Mouse (Mus musculus): ENCODE measurements around the gene Ctnnbip1. TPM values are rescaled to one million over a fixed set of nuclear protein-coding genes. Genes with fewer than 3 reads are reported as not detected.

Gene Ctnnbip1
- polyA plus RNA-seq, 1 experiment: 4.7 TPM

DNA sequence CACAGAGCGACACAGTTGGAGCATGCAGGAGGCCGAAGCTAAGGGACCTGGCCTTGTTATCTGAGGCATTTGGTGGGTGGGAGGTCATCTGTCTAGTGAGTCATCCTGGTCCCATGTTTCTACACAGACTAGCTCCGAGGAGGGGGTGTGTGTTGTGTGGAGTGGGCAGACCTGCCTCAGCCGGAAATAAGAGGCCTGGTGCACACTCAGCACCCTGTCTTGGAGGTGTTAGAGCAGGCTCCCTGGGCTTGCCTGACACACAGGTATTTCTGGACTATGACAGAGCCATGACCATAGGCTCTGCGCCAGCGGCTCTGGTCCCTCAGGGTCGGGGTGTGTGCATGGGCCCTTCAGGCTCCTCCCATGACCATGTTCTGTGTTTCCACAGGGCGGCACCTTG, 21.4 kb downstream of the Ctnnbip1 start:
- TF ChIP-seq POLR2A (IDR thresholded peaks at IDR 0.05; ENCODE audit: control insufficient read depth, low read depth, low read length): no peak
- TF ChIP-seq CTCF (IDR thresholded peaks at IDR 0.05; ENCODE audit: control insufficient read depth, insufficient read depth, insufficient replicate concordance, low read depth, low read length): no peak
- Histone ChIP-seq H3K4me3 (ENCODE audit: control insufficient read depth, low read depth, low read length) (no peak overlapping the region), H3K36me3 (ENCODE audit: control insufficient read depth, insufficient read depth, low read length) (no peaks in the 10 kb centered on the region), H3K4me1 (ENCODE audit: control insufficient read depth, insufficient read depth, low read length) (no peaks in the 10 kb centered on the region), H3K27me3 (ENCODE audit: control insufficient read depth, insufficient read depth, low read length) (no peaks in the 10 kb centered on the region), H3K27ac (ENCODE audit: control insufficient read depth, insufficient read depth, low read depth, low read length) (no peak overlapping the region)

DNA sequence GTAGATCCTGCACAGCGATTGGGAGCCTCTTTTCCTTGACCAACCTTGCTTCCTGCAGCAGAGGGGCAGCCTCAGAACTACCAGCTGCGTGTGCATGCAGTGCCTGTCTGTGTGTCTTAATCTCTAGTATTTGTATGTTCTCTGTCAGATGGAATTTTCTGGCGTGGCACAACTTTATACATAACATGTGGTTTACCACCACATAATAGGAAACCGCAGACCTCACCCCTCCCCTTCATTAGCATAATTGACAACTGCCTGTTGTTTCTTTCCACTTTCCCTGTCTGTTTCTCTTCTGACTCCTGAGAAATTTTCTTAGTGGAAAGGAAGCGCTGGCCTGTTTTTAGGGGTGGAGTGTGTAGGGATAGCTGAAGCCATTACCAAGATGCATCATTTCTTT, 23.9 kb downstream of the Ctnnbip1 start:
- Histone ChIP-seq H3K27me3 (ENCODE audit: control insufficient read depth, insufficient read depth, low read length) (no peaks in the 10 kb centered on the region), H3K4me3 (ENCODE audit: control insufficient read depth, low read depth, low read length) (no peak overlapping the region), H3K36me3 (ENCODE audit: control insufficient read depth, insufficient read depth, low read length) (no peaks in the 10 kb centered on the region), H3K27ac (ENCODE audit: control insufficient read depth, insufficient read depth, low read depth, low read length) (no peak overlapping the region), H3K4me1 (ENCODE audit: control insufficient read depth, insufficient read depth, low read length) (no peaks in the 10 kb centered on the region)
- TF ChIP-seq CTCF (IDR thresholded peaks at IDR 0.05; ENCODE audit: control insufficient read depth, insufficient read depth, insufficient replicate concordance, low read depth, low read length) (no peak), POLR2A (IDR thresholded peaks at IDR 0.05; ENCODE audit: control insufficient read depth, low read depth, low read length) (no peak)

DNA sequence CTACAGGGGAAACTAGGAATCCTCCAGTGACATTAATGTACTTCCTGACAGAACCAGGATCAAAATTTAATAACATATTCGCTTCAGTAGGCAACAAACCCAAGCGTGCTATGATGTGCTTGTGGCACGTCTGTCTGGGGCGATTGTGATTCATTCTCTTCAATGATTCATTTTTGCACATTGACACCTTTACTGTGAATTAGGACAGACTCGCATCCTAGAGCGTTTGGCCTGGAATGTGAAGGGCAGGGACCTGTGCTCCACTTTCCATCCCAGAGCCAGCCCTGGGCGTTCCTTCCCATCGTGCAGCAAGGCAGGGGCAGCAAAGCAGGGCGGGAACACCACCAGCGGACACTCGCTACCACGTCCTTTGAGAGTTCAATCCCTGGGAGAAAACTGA, 24.4 kb downstream of the Ctnnbip1 start:
- TF ChIP-seq CTCF (IDR thresholded peaks at IDR 0.05; ENCODE audit: control insufficient read depth, insufficient read depth, insufficient replicate concordance, low read depth, low read length) (no peak), POLR2A (IDR thresholded peaks at IDR 0.05; ENCODE audit: control insufficient read depth, low read depth, low read length) (no peak)
- Histone ChIP-seq H3K27me3 (ENCODE audit: control insufficient read depth, insufficient read depth, low read length) (no peaks in the 10 kb centered on the region), H3K4me3 (ENCODE audit: control insufficient read depth, low read depth, low read length) (no peak overlapping the region), H3K27ac (ENCODE audit: control insufficient read depth, insufficient read depth, low read depth, low read length) (no peak overlapping the region), H3K4me1 (ENCODE audit: control insufficient read depth, insufficient read depth, low read length) (no peaks in the 10 kb centered on the region), H3K36me3 (ENCODE audit: control insufficient read depth, insufficient read depth, low read length) (no peaks in the 10 kb centered on the region)

DNA sequence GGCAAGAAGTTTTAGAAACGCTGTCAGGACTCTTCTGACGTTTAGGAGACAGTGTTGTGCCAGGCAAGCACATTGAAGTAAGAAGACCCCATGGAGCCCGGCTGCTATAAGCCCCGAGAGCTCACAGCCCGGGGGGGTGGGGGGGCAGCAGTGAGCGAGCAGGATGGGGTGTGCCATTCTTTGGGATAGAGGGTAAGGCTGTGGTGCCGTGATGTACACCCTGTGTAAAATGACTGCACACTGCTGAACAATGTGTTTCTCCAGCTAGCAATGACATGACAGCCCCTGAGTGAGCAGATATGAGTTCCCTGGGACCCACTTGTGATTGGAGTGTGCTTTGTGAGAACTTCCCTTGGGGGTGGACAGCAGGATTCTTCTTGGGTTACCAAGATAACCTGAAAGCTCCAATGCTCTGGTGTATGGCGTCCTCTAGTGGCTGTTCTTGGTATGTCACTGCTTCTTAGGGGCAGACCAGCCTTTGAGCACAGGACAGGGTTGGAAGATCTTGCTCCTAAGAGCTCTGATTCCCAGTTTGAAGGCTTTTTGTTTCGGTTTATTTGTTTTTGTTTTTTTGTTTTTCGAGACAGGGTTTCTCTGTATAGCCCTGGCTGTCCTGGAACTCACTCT, 25.0 kb downstream of the Ctnnbip1 start:
- TF ChIP-seq POLR2A (IDR thresholded peaks at IDR 0.05; ENCODE audit: control insufficient read depth, low read depth, low read length): no peak
- peak; percentile 73; the same call in 1 of the 2 replicates for TF ChIP-seq CTCF (IDR thresholded peaks at IDR 0.05; ENCODE audit: control insufficient read depth, insufficient read depth, insufficient replicate concordance, low read depth, low read length)
- no peaks in the 10 kb centered on the region for H3K4me1 ChIP-seq (ENCODE audit: control insufficient read depth, insufficient read depth, low read length)
- H3K27me3 ChIP-seq (ENCODE audit: control insufficient read depth, insufficient read depth, low read length): no peaks in the 10 kb centered on the region
- H3K27ac ChIP-seq (ENCODE audit: control insufficient read depth, insufficient read depth, low read depth, low read length): no peak overlapping the region
- H3K36me3 ChIP-seq (ENCODE audit: control insufficient read depth, insufficient read depth, low read length): no peaks in the 10 kb centered on the region
- no peak overlapping the region for H3K4me3 ChIP-seq (ENCODE audit: control insufficient read depth, low read depth, low read length)

DNA sequence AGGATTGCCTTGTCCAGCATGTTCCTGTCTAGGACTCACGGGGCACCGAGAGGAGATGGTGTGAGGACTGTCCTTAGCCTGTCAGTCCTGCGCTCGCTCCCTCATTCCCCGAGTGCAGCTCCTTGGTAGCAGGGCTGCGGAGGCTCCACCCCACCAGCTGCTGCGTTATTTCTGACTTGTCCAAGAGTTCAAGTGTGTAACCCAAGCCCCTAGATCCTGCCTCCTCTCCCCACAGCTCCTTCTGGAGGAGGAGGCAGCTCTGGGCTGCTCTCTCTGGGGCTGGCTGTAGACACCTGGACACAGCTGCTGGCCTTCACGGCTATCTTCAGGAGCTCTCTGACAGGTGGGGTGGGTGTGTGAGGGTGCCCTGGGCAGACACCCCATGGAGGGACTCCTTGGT, 26.9 kb downstream of the Ctnnbip1 start:
- H3K27me3 ChIP-seq (ENCODE audit: control insufficient read depth, insufficient read depth, low read length): no peaks in the 10 kb centered on the region
- TF ChIP-seq CTCF (IDR thresholded peaks at IDR 0.05; ENCODE audit: control insufficient read depth, insufficient read depth, insufficient replicate concordance, low read depth, low read length) (no peak), POLR2A (IDR thresholded peaks at IDR 0.05; ENCODE audit: control insufficient read depth, low read depth, low read length) (no peak)
- no peak overlapping the region for H3K4me3 ChIP-seq (ENCODE audit: control insufficient read depth, low read depth, low read length)
- no peaks in the 10 kb centered on the region for H3K4me1 ChIP-seq (ENCODE audit: control insufficient read depth, insufficient read depth, low read length)
- no peaks in the 10 kb centered on the region for H3K36me3 ChIP-seq (ENCODE audit: control insufficient read depth, insufficient read depth, low read length)
- no peak overlapping the region for H3K27ac ChIP-seq (ENCODE audit: control insufficient read depth, insufficient read depth, low read depth, low read length)

DNA sequence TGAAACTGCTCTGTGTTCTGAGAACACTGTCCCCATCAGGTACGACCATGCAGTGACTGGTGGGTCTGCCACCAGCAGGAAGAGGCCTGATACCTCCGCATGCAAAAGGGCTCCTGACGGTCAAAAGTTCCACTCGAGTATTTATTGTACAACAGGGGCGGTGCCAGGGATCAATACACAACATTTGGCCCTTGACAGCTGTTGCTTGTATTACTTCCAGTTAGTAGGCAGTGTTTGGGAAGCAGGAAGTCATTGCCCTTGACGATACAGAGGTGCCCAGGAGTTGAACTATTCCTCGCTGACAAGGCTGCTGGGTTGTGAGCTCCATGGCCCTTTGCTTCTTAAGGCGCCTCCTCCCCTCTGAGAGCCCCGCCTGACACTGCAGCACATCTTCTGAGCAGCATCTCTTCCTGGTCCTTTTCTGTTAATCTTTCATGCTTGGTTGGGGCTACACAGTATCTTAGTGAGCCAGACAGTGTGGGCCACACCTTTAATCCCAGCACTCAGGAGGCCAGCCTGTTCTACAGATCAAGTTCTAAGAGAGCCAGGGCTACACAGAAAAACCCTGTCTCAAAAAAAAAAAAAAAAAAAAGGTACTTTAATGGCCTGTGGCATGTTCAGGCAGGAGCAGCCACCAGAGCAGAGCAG, 28.9 kb downstream of the Ctnnbip1 start:
- Histone ChIP-seq H3K27me3 (ENCODE audit: control insufficient read depth, insufficient read depth, low read length) (no peaks in the 10 kb centered on the region), H3K27ac (ENCODE audit: control insufficient read depth, insufficient read depth, low read depth, low read length) (no peak overlapping the region), H3K4me3 (ENCODE audit: control insufficient read depth, low read depth, low read length) (no peak overlapping the region), H3K36me3 (ENCODE audit: control insufficient read depth, insufficient read depth, low read length) (no peaks in the 10 kb centered on the region), H3K4me1 (ENCODE audit: control insufficient read depth, insufficient read depth, low read length) (no peaks in the 10 kb centered on the region)
- TF ChIP-seq CTCF (IDR thresholded peaks at IDR 0.05; ENCODE audit: control insufficient read depth, insufficient read depth, insufficient replicate concordance, low read depth, low read length): no peak
- no peak for TF ChIP-seq POLR2A (IDR thresholded peaks at IDR 0.05; ENCODE audit: control insufficient read depth, low read depth, low read length)

DNA sequence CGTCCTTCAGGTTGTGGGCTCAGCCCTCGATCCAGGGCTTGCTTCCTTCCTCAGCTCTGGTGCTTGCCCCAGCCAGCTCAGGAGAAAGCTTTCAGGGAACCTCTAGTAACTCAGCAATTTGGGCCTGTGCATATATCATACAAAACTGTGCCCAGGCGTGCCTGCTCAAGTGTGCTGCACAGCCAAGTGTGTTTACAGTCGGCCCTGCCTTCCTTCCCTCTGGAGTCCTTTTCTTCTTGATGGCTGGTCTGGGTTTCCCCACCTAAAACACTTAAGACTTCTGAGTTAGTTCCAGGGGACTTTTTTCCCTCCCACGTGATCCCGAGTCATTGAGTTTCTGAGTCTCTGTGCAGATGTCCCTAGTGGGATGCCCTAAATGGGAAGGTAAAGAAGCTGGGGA, 29.5 kb downstream of the Ctnnbip1 start:
- Histone ChIP-seq H3K4me3 (ENCODE audit: control insufficient read depth, low read depth, low read length) (no peak overlapping the region), H3K27me3 (ENCODE audit: control insufficient read depth, insufficient read depth, low read length) (no peaks in the 10 kb centered on the region), H3K4me1 (ENCODE audit: control insufficient read depth, insufficient read depth, low read length) (no peaks in the 10 kb centered on the region), H3K36me3 (ENCODE audit: control insufficient read depth, insufficient read depth, low read length) (no peaks in the 10 kb centered on the region), H3K27ac (ENCODE audit: control insufficient read depth, insufficient read depth, low read depth, low read length) (no peak overlapping the region)
- TF ChIP-seq CTCF (IDR thresholded peaks at IDR 0.05; ENCODE audit: control insufficient read depth, insufficient read depth, insufficient replicate concordance, low read depth, low read length) (no peak), POLR2A (IDR thresholded peaks at IDR 0.05; ENCODE audit: control insufficient read depth, low read depth, low read length) (no peak)
